Mouse (Mus musculus) embryonic stem cell, embryonic (primary cell): ENCODE measurements at regions not wholly inside any gene's neighbourhood (a gene's known extent, or its start where the extent isn't known, plus 50 kb on each side); places are given as distances from the start of the nearest gene placed in this dataset.
"Not testable (repeated sequence)": the region's sequence is repeated elsewhere in the genome, so short reads cannot be mapped to it uniquely, and the experiment has no call there.

ENCODE experiments used
- CTCF ChIA-PET, 4 experiments: fragments of 300-600 bp in 2 of 4; fragments of 350-600 bp in 2 of 4; sonication (Branson Sonifier 250); formaldehyde crosslinking; loops; one replicate each; lab custom pipeline; 2022; ENCODE audit warnings: inconsistent platforms in 2 of 4; lab: Charles Lee
- POLR2A ChIA-PET, 4 experiments: fragments of 300-600 bp in 2 of 4; fragments of 350-600 bp in 2 of 4; sonication (Branson Sonifier 250); formaldehyde crosslinking; loops; one replicate each; lab custom pipeline; 2022; ENCODE audit warnings: antibody characterized with exemption in 4 of 4, inconsistent platforms in 1 of 4; lab: Charles Lee

GRCm38 (mm10) chr16:89718921-89719320 is 147.9 kb upstream of the Krtap11-1 start:
- ChIA-PET CTCF (interaction anchor here in 1 of 4 experiments (0.6 kb wide), 1 partner anchor 1943 kb away, joined by 3 read pairs; no protein-coding TSS in a partner anchor), POLR2A (no interaction called here)

- CTCF ChIA-PET, POLR2A ChIA-PET: not testable (repeated sequence)
These were observed 144.7 kb upstream of the Krtap11-1 start for GRCm38 (mm10) chr16:89715716-89716115.

- ChIA-PET CTCF (no interaction called here), POLR2A (no interaction called here)
These were observed 133.3 kb upstream of the Krtap11-1 start for GRCm38 (mm10) chr16:89704316-89704715.

- CTCF ChIA-PET: interaction anchor here in 1 of 4 experiments (0.7 kb wide), 1 partner anchor 43 kb away, joined by 3 read pairs; no protein-coding TSS in a partner anchor
- POLR2A ChIA-PET: no interaction called here
These were observed 132.2 kb upstream of the Krtap11-1 start for GRCm38 (mm10) chr16:89703158-89703557.

- ChIA-PET CTCF (no interaction called here), POLR2A (no interaction called here)
These were observed 131.4 kb upstream of the Krtap11-1 start for GRCm38 (mm10) chr16:89702406-89702805.

- POLR2A ChIA-PET: no interaction called here
- CTCF ChIA-PET: no interaction called here
These were observed 130.8 kb upstream of the Krtap11-1 start for GRCm38 (mm10) chr16:89701741-89702140.

- POLR2A ChIA-PET: interaction anchor here in 1 of 4 experiments (1.2 kb wide), 1 partner anchor 521 kb away, joined by 3 read pairs; the partner anchor contains the start of gene Sod1
These were observed 128.7 kb upstream of the Krtap11-1 start for GRCm38 (mm10) chr16:89699710-89700109.

GRCm38 (mm10) chr16:89695833-89696232 is 124.8 kb upstream of the Krtap11-1 start:
- CTCF ChIA-PET: no interaction called here
- POLR2A ChIA-PET: interaction anchor here in 1 of 4 experiments (0.6 kb wide), 1 partner anchor 240 kb away, joined by 3 read pairs; no protein-coding TSS in a partner anchor

More at GRCm38 (mm10) chr16:89699710-89700109, 128.7 kb upstream of the Krtap11-1 start:
- CTCF ChIA-PET: interaction anchor here in 1 of 4 experiments (0.9 kb wide), 1 partner anchor 26 kb away, joined by 3 read pairs; no protein-coding TSS in a partner anchor

- POLR2A ChIA-PET: no interaction called here
- CTCF ChIA-PET: interaction anchor here in 1 of 4 experiments (0.7 kb wide), 1 partner anchor 136 kb away, joined by 3 read pairs; no protein-coding TSS in a partner anchor
These were observed 124.4 kb upstream of the Krtap11-1 start for GRCm38 (mm10) chr16:89695406-89695805.

- ChIA-PET CTCF (no interaction called here), POLR2A (interaction anchor here in 1 of 4 experiments (1.1 kb wide), 1 partner anchor 27 kb away, joined by 3 read pairs; no protein-coding TSS in a partner anchor)
These were observed 122.3 kb upstream of the Krtap11-1 start for GRCm38 (mm10) chr16:89693321-89693720.

- ChIA-PET CTCF (no interaction called here), POLR2A (no interaction called here)
These were observed 108.5 kb upstream of the Krtap11-1 start for GRCm38 (mm10) chr16:89679438-89679837.

GRCm38 (mm10) chr16:89678446-89679015 is 107.5 kb upstream of the Krtap11-1 start:
- CTCF ChIA-PET: no interaction called here
- POLR2A ChIA-PET: no interaction called here

- ChIA-PET CTCF (interaction anchor here in 1 of 4 experiments (0.7 kb wide), 1 partner anchor 90 kb away, joined by 9 read pairs; no protein-coding TSS in a partner anchor), POLR2A (interaction anchor here in 1 of 4 experiments (1.1 kb wide), 1 partner anchor 545 kb away, joined by 3 read pairs; the partner anchor contains the start of gene Sod1)
These were observed 104.2 kb upstream of the Krtap11-1 start for GRCm38 (mm10) chr16:89675009-89675785.

- CTCF ChIA-PET: interaction anchor here in 1 of 4 experiments (0.7 kb wide), 1 partner anchor 91 kb away, joined by 9 read pairs; no protein-coding TSS in a partner anchor
- POLR2A ChIA-PET: interaction anchor here in 1 of 4 experiments (1.1 kb wide), 1 partner anchor 546 kb away, joined by 3 read pairs; the partner anchor contains the start of gene Sod1
These were observed 103.3 kb upstream of the Krtap11-1 start for GRCm38 (mm10) chr16:89674159-89674902.

- ChIA-PET POLR2A (no interaction called here), CTCF (no interaction called here)
These were observed 100.3 kb upstream of the Krtap11-1 start for GRCm38 (mm10) chr16:89671188-89671726.

- CTCF ChIA-PET: no interaction called here
- POLR2A ChIA-PET: interaction anchor here in 1 of 4 experiments (0.6 kb wide), 1 partner anchor 177 kb away, joined by 5 read pairs; no protein-coding TSS in a partner anchor
These were observed 89.1 kb upstream of the Krtap11-1 start for GRCm38 (mm10) chr16:89660071-89660470.

- POLR2A ChIA-PET: no interaction called here
- CTCF ChIA-PET: no interaction called here
These were observed 85.1 kb upstream of the Krtap11-1 start for GRCm38 (mm10) chr16:89656036-89656435.

GRCm38 (mm10) chr16:89648651-89649050 is 77.7 kb upstream of the Krtap11-1 start:
- POLR2A ChIA-PET: no interaction called here
- CTCF ChIA-PET: no interaction called here
